Mouse (Mus musculus) lung, adult 2 months (tissue): Measurements from ENCODE around the gene Gm21958.
"Not testable (repeated sequence)": the region's sequence is repeated elsewhere in the genome, so short reads cannot be mapped to it uniquely, and the experiment has no call there.

Experiments used
- CTCF ChIP-seq: fragments of 200-500 bp; IDR thresholded peaks from 2 replicates; pipeline ENCODE4 v1.5.1; 2011; ENCODE audit warnings: mild to moderate bottlenecking, low read length, control low read depth; ENCODE audit not compliant: insufficient read depth
- POLR2A ChIP-seq: fragments of 200-500 bp; IDR thresholded peaks from 2 replicates; pipeline ENCODE4 v1.6.1; 2011; ENCODE audit warnings: low read depth, mild to moderate bottlenecking, control low read depth, low read length, borderline replicate concordance; ENCODE audit errors: extremely low read depth

- TF ChIP-seq POLR2A, CTCF: not testable (repeated sequence)
Observed at GRCm38 (mm10) chr3:54704106-54704505, 10.0 kb downstream of the Gm21958 start.
